Mouse (Mus musculus): ENCODE measurements around the gene Gtdc1. TPM values are rescaled to one million over a fixed set of nuclear protein-coding genes. Genes with fewer than 3 reads are reported as not detected.
A peak's percentile ranks its signal among the peaks of the same experiment; 100 is the strongest.

Gtdc1 gene
- total and polyA plus RNA-seq, 3 experiments = 6.2 to 17.7 (median 16.5) TPM

- no peak overlapping the region for H3K27ac ChIP-seq
- H3K4me1 ChIP-seq (ENCODE audit: control insufficient read depth, insufficient read depth, low read length) = peaks cover 4% of the 10 kb centered on the region; the same call in 1 of the 2 replicates
- no peaks in the 10 kb centered on the region for H3K27me3 ChIP-seq (ENCODE audit: control insufficient read depth, insufficient read depth, low read length)
- no peak overlapping the region for H3K4me3 ChIP-seq
- H3K9ac ChIP-seq (ENCODE audit: low read depth, low read length) = no peak overlapping the region
- 72% methylated on average over 3 of the region's 3 CpGs for WGBS
- TF ChIP-seq POLR2A (IDR thresholded peaks at IDR 0.05; ENCODE audit: insufficient read depth, low read depth, low read length) = no peak
- no peak for TF ChIP-seq EP300 (IDR thresholded peaks at IDR 0.05; ENCODE audit: insufficient read depth, low read depth, low read length)
- TF ChIP-seq CTCF (IDR thresholded peaks at IDR 0.05) = no peak
- H3K36me3 ChIP-seq (ENCODE audit: control insufficient read depth, insufficient read depth, low read length) = no peaks in the 10 kb centered on the region; the same call in 1 of the 2 replicates
- no peaks in the 10 kb centered on the region for H3K79me2 ChIP-seq (replicated peaks; ENCODE audit: control insufficient read depth, insufficient read depth, low read length)
- intact Hi-C loops (cut with DNase I) = no loop called here
- no peak for DNase-seq
Measured at GRCm38 (mm10) chr2:44519236-44519635, 408.2 kb downstream of the Gtdc1 start.

DNA sequence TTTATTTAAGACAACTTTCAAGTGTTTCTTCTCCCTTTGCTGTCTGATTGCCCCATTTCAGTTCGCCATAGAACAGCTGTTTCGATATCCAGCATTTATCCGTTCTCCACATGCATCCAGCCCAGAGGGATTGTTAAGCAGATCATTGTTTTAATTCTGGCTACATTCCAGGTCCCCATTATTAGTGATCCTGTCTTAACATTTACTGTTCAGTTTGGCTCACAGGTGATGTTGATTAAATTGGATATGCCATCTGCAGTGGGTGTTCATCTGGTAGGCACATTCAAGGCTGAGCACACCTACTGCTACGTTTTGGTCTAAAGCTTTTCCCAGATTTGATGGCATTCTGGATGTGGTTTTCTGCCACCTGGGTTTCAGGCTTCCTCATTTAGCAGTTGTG, 409.4 kb downstream of the Gtdc1 start:
- Histone ChIP-seq H3K4me1 (ENCODE audit: control insufficient read depth, insufficient read depth, low read length) (peaks cover 4% of the 10 kb centered on the region; the same call in 1 of the 2 replicates), H3K27me3 (ENCODE audit: control insufficient read depth, insufficient read depth, low read length) (no peaks in the 10 kb centered on the region), H3K4me3 (no peak overlapping the region), H3K36me3 (ENCODE audit: control insufficient read depth, insufficient read depth, low read length) (no peaks in the 10 kb centered on the region; the same call in 1 of the 2 replicates), H3K79me2 (replicated peaks; ENCODE audit: control insufficient read depth, insufficient read depth, low read length) (no peaks in the 10 kb centered on the region), H3K9ac (ENCODE audit: low read depth, low read length) (no peak overlapping the region), H3K27ac (peak overlapping the region; percentile 30; the same call in 1 of the 2 replicates)
- DNase-seq = no peak
- intact Hi-C loops (cut with DNase I) = no loop called here
- TF ChIP-seq EP300 (IDR thresholded peaks at IDR 0.05; ENCODE audit: insufficient read depth, low read depth, low read length) (no peak), POLR2A (IDR thresholded peaks at IDR 0.05; ENCODE audit: insufficient read depth, low read depth, low read length) (no peak), CTCF (IDR thresholded peaks at IDR 0.05) (no peak)
- 26% methylated on average over 4 of the region's 4 CpGs for WGBS

Other genes with a start within 250 kb of the Gtdc1 start
- gene Zeb2, start 189.7 kb upstream of the Gtdc1 start, total RNA-seq (2021) = 10 to 100 TPM; 46.7 to 50.0 TPM
- 16.5 and 34.3 TPM in 2 replicates for gene Zeb2, start 189.7 kb upstream of the Gtdc1 start, polyA plus RNA-seq (2012; rRNA removed)